Mouse (Mus musculus) right cerebral cortex, postnatal 4 days (tissue): ENCODE measurements around the gene Blzf1.

Source experiments
- DNase-seq: peaks from one replicate; pipeline ENCODE4 v3.0.0-alpha.2; 2022

The Blzf1 gene

DNA sequence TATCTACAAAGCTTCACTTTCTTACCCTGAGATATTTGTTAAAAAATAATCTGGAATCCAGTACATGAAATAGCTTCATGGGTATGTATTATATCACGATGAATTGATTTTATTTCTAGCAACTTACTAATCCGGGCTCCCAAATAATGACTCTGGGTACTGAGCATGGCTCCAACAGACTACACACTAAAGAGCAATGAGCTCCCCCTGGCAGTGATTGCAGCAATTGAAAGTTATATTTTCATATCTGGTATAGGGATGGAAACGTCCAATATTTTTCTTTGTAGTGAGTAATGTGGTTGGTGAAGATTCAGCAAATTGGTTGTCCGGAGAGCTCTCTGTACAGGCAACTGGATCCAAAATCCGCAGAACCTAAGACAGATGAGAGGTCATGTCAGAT lies 15.2 kb downstream of the Blzf1 start:
- DNase-seq, result no peak

DNA sequence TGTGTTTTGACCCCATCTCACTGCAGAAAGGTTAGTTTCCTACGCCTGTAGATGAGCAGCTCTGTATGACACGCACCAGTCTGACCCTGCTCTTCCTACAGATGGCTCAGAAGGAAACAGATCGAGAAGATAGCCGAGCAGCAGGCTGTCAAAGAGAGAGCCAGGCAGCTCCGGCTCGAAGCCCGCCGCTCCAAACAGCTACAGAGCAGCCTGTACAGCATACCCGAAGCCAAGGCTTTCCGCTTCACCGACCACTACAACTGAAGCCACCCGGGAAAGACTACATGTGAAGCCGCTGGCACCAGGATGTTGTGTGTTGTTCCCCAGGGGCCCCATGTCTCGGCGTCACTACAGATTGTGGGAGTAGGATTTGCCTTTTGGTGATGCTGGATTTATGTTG lies 19.9 kb downstream of the Blzf1 start:
- DNase-seq, result no peak

DNA sequence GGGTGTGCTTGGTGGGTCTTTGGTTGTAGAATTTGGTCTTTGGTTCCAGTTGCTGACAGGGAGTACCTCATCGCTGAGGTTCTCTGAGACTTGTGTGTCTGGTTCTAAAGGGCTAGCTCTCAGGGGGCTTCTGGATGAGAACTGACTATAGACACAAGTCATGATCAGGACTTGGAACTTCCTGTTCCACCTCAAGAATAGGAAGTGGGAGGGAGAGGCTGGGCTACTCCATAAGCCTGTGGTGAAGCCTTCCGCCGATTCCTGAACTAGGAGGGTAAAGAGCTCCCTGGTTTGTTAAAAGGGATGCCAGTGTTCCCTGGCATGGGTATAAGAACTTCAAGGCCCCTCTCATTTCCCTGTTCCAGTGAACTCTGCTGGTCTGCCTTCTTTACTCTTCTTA lies 23.3 kb downstream of the Blzf1 start:
- DNase-seq, result no peak

DNA sequence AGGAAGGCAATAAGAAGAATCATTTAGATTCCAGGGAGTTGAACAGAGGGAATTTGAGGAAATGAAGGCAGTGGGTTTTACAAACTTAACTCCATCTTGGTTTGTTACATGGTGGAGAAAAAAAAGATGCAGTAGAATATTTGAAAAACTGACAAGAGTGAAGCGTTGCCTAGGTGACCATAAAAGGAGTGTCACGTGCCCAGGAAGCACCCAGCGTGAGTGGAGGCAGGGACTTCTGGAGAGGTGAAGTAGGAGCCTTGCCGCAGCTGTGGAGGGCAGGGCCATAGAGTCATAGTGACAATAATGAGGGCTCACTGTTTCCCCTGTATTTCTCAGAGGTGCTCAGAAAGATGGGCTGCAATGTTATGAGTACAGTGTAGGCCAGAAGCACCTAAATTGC lies 28.0 kb downstream of the Blzf1 start:
- no peak for DNase-seq

DNA sequence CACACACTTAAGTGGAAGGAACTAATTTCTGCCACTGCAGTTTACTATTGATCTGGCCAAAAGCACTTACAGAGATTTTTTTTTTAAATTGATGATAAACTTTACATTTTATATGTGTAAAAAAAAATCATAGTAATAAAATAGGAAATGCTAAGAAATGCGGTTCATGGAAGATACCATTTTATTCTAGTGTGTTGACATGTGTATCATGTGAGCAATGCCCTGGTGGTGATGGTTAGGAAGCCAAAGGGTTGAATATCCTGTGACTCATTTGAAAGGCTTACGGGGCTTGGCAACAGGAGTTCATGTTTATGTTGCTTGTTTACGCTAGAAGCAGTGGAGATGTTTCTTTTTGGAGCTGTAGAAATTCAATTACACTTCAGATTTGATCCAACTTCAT lies 30.7 kb downstream of the Blzf1 start:
- DNase-seq, result no peak

DNA sequence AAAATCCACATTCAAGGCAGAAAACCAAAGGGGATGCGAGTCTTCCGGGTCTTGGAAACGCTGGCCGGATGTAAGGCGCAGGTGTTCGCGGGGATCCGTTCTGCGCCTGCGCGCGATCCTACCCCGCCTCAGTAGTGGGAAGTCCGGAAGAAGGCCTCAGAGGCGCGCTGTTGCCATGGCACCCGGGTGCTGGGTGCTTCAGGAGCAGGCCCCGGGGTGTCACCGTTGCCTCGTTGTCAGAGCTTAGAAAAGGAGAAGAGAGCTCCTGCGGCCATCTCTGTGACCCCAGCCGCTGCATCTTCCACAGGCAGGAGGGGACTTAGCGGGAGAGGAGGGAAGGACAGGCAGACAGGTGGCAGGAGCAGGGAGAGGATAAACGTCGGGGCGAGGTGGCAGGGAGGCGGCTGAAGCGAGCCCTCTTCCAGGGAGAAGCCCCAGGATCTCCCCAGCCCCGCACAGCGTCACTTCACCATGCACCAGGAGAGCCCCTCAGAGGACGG lies 31.8 kb downstream of the Blzf1 start, which contains the start of gene Ccdc181:
Gene Ccdc181 (plus strand): TSS at position 131 of the 500 bp plus-strand sequence.
- DNase-seq, result peak; percentile 91

DNA sequence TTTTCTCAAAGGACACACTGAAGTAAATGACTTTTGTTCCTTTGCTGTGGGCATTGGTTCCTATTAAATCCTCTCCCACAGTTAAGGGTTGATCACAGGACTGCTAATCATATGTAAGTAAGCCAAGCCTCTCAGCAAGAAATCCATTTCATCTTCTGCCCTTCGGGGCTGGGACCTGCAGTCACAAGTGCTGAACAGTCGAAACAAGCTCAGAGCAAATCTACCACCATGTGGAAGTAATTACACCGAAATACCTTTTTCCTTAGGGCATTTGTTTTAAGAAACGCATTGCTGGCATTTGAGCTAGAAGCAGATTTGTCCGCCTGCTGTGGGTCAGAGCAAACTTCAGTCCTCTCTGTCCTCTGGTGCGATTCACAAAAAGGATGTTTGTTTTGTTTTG lies 33.6 kb downstream of the Blzf1 start:
- DNase-seq, result no peak

DNA sequence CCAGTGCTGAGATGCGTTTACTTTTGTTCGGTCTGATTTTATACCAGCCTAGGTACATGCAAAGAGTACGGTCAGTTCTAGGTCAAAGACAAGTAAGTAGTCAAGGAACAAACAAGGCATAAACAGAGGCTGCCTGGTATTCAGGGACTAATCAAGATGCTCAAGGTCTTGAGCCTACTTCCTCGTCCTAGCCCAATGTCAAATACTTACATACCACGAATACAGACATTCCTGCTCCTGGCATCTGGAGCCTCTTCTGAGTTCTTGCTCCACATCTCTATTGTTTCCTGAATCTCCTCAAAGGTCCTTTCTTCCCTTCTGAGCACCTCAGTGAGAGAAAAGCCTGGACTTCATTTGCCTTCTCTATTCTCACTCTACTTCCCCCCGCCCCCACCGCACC lies 36.3 kb downstream of the Blzf1 start:
- no peak for DNase-seq

DNA sequence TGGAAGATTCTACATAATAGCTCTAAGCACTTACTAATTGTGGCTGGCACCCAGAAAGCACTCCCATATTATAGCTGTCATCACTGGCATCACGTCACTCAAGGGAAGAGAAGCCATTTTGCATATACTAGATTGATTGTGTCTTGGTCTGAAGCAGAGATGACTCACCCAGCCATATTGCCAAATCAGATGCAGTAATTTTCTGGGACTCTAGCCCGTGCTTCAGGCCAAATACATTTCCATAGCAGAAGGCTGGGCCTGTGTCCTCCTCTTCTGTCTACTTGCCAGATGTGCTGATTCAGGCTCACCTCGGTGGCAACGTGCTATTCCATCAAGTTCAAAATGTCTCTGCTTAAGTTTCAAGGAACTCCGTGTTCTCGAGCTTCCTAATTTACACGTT lies 45.7 kb downstream of the Blzf1 start:
- DNase-seq, result no peak

DNA sequence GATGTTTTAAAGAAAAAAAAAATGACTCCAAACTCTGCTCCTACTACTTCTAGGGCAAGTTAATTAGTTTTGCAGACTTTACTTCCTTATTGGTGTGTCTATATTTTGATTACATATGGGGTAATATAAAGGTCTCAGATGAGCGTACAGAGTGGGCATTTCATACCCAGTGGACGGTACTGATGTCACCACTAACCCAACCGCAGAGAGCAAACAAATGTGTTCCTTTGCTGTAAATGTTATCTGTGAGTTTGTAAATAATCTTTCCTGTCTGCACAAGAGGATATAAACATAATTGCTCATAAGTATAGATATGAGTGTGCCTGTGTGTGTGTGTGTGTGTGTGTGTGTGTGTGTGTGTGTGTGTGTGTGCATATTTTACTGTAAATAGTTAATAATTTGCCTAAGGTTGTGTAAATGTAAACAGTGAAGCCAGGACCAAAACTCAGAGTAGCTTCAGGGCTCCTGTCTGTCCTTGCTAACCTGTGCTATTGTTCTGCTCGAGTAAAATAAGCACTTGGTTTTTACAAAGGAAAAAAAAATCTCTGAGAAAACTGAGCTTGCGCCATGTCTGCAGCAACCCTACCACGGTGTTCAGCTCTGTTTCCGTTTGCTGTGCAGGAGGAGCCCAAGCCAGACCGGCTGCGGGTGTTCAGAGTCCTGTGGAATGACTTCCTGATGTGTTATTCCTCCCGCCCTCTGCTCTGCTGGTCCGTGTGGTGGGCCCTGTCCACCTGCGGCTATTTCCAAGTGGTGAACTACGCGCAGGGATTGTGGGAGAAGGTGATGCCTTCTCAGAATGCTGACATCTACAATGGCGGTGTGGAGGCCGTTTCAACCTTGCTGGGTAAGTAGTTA lies 46.9 kb downstream of the Blzf1 start:
- no peak for DNase-seq

DNA sequence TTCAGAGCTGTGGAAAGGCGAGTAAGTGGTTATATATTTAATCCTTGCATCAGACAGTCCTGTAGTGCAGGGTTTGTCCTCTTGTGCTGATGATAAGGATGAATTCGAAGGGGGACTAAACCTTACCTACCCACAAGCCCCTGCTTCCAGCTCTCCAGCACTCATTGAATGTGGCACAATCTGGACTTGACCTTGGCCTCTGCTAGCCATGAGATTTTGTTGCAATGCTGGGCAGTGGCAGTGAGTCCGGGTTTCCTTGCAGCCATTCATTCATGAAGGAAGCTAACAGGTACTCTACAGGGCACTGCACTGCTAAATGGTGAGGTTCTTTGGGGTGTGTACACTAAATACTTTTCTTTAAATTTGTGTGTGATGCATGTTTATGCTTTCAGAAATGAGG lies 52.5 kb downstream of the Blzf1 start:
- no peak for DNase-seq

DNA sequence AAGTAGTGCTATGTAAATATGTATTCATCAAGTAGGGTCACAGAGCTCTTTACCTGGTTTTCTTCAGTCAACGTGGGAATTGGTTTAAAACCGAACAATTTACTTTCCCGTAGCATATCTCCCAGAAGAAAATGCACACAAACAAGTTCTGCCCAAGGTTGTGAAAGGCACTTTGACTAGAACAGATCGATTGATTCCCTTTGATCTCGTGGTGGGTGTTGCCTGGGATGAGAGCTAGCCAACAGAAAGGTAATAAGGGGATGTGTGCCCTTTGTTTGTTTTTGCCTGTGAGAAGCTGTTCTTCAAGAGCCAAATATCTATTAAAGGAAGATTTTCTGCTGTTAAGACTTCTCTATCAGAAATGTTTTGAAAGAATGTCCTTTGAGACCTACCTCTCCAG lies 54.7 kb downstream of the Blzf1 start:
- DNase-seq, result no peak

DNA sequence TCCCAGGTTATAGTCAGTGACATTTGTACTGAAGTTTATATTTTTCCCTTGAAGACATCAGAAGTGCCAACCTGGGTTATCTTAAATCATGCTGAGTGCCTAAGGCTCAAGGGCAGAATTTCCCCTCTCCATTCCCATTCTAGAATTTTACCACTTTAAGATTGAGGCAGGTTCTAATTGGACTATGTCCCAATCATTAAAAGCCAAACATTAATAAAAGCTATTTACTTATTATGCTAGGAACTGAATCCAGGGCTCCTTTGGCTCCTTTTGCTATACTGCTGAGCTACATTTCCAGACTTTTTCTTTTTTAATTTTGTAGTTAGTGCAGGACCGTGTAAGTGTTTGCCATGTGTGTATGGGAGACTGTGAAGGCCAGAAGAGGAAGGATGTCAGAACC lies 55.9 kb downstream of the Blzf1 start:
- no peak for DNase-seq

DNA sequence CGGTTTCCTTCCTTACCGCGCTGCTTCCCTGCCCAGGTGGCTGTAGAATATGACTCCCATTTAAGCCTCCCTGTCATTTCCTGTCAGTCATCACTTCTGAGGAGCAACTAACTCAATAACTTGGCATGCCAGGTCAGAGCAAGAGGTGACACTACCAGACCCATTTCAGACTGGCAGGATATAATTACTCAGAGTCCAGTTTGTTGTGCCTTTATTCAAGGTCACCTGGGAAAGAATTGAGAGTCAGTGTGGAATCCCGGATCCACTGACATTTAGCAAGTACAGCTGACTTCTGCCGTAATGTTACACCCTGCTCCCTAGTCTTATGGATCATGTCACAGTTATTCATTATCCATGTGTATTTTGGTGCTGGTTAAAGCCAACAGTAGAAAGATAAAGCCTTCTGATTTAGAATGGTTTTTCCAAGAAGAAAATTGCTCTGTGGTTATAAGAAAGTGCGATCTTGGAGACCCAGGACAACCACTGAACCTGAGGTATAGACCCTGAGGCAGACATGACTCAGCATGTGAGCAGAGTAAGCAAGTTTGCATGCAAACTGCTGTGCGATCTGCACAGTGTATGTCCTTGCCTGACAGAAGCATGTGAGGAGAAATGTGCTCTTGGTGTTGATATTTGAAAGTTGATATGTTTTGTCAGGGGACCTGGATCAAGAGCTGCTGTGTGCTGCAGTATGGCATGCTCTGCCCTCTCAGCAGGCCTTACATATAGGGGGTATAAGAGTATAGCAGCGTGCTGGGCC lies 56.7 kb downstream of the Blzf1 start:
- no peak for DNase-seq

DNA sequence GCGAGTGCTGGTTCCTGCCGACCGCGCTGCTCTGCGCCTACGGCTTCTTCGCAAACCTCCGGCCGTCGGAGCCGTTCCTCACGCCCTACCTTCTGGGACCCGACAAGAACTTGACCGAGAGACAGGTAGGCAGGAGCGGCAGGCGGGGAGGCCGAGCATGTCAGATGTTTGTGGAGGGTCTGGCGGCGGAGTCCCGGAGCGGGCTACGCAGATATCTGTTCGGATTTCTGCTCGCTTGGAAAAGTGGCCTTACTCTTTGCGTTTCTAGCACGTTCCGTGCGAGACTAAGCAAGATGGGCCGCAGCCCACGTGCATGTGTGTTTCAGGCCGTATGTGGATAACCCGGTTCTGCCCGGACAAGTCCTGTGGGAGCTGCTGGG lies 58.0 kb downstream of the Blzf1 start:
- no peak for DNase-seq

DNA sequence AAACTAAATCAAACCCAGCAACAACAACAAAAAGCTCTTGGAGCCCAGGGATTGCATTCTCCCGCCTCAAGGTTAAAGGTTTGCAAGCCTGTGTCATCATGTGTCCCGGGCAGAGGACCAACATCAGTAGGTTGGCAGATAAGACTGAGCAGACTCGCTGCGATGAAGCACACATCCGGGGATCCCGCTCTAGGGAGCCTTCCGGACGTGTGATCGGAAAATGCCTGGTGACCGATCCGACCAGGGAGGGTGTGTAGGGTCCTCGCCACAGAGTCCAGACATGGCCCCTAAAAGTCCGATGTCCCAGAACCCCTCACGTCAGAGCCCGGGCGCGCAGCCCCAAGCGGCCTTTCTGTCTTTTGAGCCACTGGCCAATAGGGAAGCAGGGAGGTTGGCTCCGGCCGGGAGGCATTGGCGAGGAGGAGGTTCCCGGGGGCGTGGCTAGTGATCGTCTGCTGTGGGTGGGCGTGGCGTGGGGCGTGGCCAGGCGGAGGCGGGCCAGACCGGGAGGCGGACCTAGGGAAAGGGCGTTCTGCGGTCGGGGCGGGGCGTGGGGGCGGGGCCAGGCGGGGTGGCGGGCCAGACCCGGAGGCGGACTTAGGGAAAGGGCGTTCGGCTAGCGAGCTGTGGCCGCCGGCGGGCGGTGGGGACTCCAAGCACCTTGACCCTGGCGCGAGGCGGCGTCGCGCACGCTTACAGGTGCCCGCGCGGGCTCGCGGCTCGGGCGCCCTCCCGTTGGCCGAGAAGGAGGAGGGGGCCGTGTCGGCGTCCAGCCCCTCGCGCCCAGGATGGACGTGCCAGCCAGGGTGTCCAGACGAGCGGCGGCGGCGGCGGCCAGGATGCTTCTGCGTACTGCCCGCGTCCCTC lies 58.6 kb downstream of the Blzf1 start, which contains the start of gene Slc19a2:
Gene Slc19a2 (plus strand): TSS at position 582 of the 867 bp plus-strand sequence.
- peak; percentile 99 for DNase-seq

DNA sequence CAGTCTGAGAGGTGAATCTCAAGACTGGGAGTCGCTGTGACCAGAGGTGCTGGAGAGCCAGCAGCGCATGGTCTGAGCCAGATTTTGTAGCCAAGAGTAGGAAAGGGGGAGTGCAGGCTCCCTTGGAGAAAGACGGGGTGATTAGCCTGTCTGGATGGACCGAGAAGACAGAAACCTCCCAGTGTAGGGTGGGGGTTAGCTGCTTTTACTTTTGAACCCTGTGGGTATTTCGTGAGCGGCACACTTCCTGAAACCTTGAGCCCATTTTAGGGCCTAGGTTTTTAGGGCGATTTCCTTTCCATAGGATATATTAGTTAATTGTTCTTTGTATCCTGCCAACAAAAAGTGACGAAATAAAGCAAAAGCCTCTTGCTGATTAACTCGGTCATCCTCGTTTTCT lies 59.3 kb downstream of the Blzf1 start:
- DNase-seq, result no peak

DNA sequence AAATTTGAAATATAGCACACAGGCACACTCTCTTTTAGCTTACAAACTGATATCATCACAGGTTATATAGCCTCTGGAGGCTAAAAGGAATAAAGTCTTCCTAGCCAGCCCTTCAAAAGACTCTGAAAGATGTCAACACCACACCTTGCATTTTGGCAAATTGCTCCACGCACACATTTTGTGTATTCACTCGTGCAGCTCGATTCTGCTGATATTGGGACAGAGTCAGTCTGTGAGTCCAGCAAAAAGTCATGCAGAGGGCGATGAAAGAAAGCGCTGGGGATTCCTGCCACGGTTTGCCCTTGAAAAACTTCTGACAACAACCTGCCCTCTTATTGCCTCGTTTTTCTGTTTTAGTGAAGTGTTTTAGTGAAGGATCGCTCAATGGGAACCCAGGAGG lies 59.8 kb downstream of the Blzf1 start:
- DNase-seq, result no peak

DNA sequence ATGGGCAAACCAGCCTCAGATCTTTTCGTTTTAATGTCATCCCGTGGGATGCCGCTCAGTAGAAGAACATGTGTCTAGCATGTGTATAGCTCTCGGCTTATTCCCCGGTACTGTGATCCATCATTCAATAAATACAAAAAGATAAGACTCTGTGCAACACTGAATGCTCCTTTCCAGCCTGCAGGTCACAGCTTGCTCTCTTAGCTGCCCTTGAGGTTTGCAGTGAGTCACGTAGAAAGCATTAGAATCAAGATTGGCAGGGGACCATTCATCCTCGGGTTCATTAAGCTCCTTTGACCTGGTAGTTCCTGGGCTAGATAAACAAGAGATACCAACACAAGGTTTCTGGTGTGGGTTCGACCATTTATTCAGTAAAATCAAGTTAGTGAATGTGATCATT lies 64.5 kb downstream of the Blzf1 start:
- DNase-seq, result no peak

DNA sequence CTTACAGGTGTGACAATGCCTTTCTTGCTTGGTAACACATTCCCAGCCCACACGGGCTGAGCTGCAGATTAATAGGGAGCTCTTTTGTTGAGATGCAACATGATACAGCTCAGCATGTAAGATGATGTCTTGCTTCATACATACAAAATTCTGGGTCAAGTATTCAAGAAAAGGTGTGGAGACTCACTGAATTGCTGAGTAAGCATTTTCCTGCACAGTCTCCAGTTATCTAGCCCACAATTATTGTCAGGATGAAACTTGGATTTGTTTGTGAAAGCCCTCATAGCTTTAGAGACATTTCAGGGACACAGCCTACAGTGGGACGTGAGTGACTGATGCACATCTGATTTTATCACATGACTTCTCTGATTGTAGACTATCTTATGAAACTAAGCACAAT lies 65.8 kb downstream of the Blzf1 start:
- DNase-seq, result no peak
